8 mouse cellular contexts compared by ENCODE assay signal in genomic region chr12:53124131-53124530, GRCm38 (mm10).
DNase-seq lines count a peak whose midpoint lies in the region; ATAC-seq lines count a peak whose summit lies in the region.

No protein-coding gene starts in this region.

- DNase-seq in adrenal gland, adult 2 months: peak; percentile 8
- DNase-seq in adrenal gland, postnatal 25 days: no peak
- DNase-seq in ovary, adult 18-20 months (ENCODE audit: low spot score): peak; percentile 10
- DNase-seq in ovary, postnatal 36 days (ENCODE audit: low spot score): no peak
- DNase-seq in kidney, postnatal 14 days: peak; percentile 71
- no peak for DNase-seq in urinary bladder, adult 2 months (ENCODE audit: low spot score)
- no peak for DNase-seq in cerebellum, adult 11 months

- peaks cover 30% of the 10 kb centered on the region for H3K4me1 ChIP-seq in midbrain, embryonic 12.5 days

- no peak overlapping the region for H3K9ac ChIP-seq in midbrain, embryonic 12.5 days (replicated peaks)

- ATAC-seq in midbrain, embryonic 12.5 days (ENCODE audit: low FRiP score, low read depth): no peak

- WGBS in midbrain, embryonic 12.5 days: 62% methylated on average over 7 of the region's 7 CpGs

- no peak overlapping the region for H3K4me3 ChIP-seq in midbrain, embryonic 12.5 days

- no peaks in the 10 kb centered on the region for H3K36me3 ChIP-seq in midbrain, embryonic 12.5 days

- H3K9me3 ChIP-seq in midbrain, embryonic 12.5 days: 0 out of 2 replicates have a peak, but pooled peaks cover 3% of the 10 kb centered on the region

- no peaks in the 10 kb centered on the region for H3K27me3 ChIP-seq in midbrain, embryonic 12.5 days

- no peak overlapping the region for H3K4me2 ChIP-seq in midbrain, embryonic 12.5 days (replicated peaks)

- H3K27ac ChIP-seq in midbrain, embryonic 12.5 days (replicated peaks): peak overlapping the region; percentile 52

Comparison
In these comparisons a context has a peak if more than half of its experiments do, and no peak if none do; other contexts are left out.
1. DNase-seq: peak in adrenal gland, adult 2 months (single experiment), ovary, adult 18-20 months (single experiment) and kidney, postnatal 14 days (single experiment); none in adrenal gland, postnatal 25 days (single experiment), ovary, postnatal 36 days (single experiment), urinary bladder, adult 2 months (single experiment) and cerebellum, adult 11 months (single experiment).